Mouse (Mus musculus): ENCODE measurements around the gene Kdm2a. TPM values are rescaled to one million over a fixed set of nuclear protein-coding genes. Genes with fewer than 3 reads are reported as not detected.

Gene Kdm2a
- polyA plus RNA-seq, 1 experiment: not detected

- TF ChIP-seq POLR2A (IDR thresholded peaks at IDR 0.05; ENCODE audit: insufficient read depth, low read depth, low read length) (no peak), CTCF (IDR thresholded peaks at IDR 0.05; ENCODE audit: insufficient read depth, low read depth, low read length) (no peak)
- Histone ChIP-seq H3K27ac (ENCODE audit: insufficient read depth, low read depth, low read length) (no peak within 1 kb of the TSS), H3K4me3 (ENCODE audit: insufficient read depth, low read depth, low read length) (peak within 1 kb of the TSS; percentile 47), H3K4me1 (ENCODE audit: control insufficient read depth, insufficient read depth, low read length) (peaks cover 15% of the 10 kb centered on the region)
- 16% methylated on average over 46 of the region's 46 CpGs for WGBS
Observed at GRCm38 (mm10) chr19:4268566-4269361, 129.3 kb downstream of the Kdm2a start, which contains the start of gene Ssh3. Gene Ssh3, minus strand, starts transcription at chr19:4269180.

- WGBS: 74% methylated on average over 4 of the region's 4 CpGs
- Histone ChIP-seq H3K4me3 (ENCODE audit: insufficient read depth, low read depth, low read length) (no peak overlapping the region), H3K4me1 (ENCODE audit: control insufficient read depth, insufficient read depth, low read length) (peaks cover 21% of the 10 kb centered on the region), H3K27ac (ENCODE audit: insufficient read depth, low read depth, low read length) (no peak overlapping the region)
- TF ChIP-seq POLR2A (IDR thresholded peaks at IDR 0.05; ENCODE audit: insufficient read depth, low read depth, low read length): no peak
- TF ChIP-seq CTCF (IDR thresholded peaks at IDR 0.05; ENCODE audit: insufficient read depth, low read depth, low read length): no peak
Observed at GRCm38 (mm10) chr19:4265956-4266355, 132.1 kb downstream of the Kdm2a start.

Other genes with a start within 250 kb of the Kdm2a start
- gene Coro1b, start 249.7 kb downstream of the Kdm2a start, polyA plus RNA-seq (2012; ENCODE audit: insufficient read depth, insufficient read length, low replicate concordance, missing spikeins): not detected in 2 replicates
- gene Ptprcap, start 244.7 kb downstream of the Kdm2a start, polyA plus RNA-seq (2012; ENCODE audit: insufficient read depth, insufficient read length, low replicate concordance, missing spikeins): 485 TPM in 1 of 2 replicates, not detected in the other
- gene Rps6kb2, start 234.9 kb downstream of the Kdm2a start, polyA plus RNA-seq (2012; ENCODE audit: insufficient read depth, insufficient read length, low replicate concordance, missing spikeins): not detected in 2 replicates
- gene Carns1, start 222.8 kb downstream of the Kdm2a start, polyA plus RNA-seq (2012; ENCODE audit: insufficient read depth, insufficient read length, low replicate concordance, missing spikeins): not detected in 2 replicates
- 247 TPM in 1 of 2 replicates, not detected in the other for gene Tbc1d10c, start 207.0 kb downstream of the Kdm2a start, polyA plus RNA-seq (2012; ENCODE audit: insufficient read depth, insufficient read length, low replicate concordance, missing spikeins)
- gene Ppp1ca, start 206.2 kb downstream of the Kdm2a start, polyA plus RNA-seq (2012; ENCODE audit: insufficient read depth, insufficient read length, low replicate concordance, missing spikeins): 405 and 768 TPM in 2 replicates
- gene Rad9a, start 196.6 kb downstream of the Kdm2a start, polyA plus RNA-seq (2012; ENCODE audit: insufficient read depth, insufficient read length, low replicate concordance, missing spikeins): not detected in 2 replicates
- not detected in 2 replicates for gene Clcf1, start 184.0 kb downstream of the Kdm2a start, polyA plus RNA-seq (2012; ENCODE audit: insufficient read depth, insufficient read length, low replicate concordance, missing spikeins)
- not detected in 2 replicates for gene AC109138.7, start 183.9 kb downstream of the Kdm2a start, polyA plus RNA-seq (2012; ENCODE audit: insufficient read depth, insufficient read length, low replicate concordance, missing spikeins)
- not detected in 2 replicates for gene Pold4, start 166.4 kb downstream of the Kdm2a start, polyA plus RNA-seq (2012; ENCODE audit: insufficient read depth, insufficient read length, low replicate concordance, missing spikeins)
- gene Ssh3, start 129.1 kb downstream of the Kdm2a start, polyA plus RNA-seq (2012; ENCODE audit: insufficient read depth, insufficient read length, low replicate concordance, missing spikeins): not detected in 2 replicates
- not detected in 2 replicates for gene Ankrd13d, start 115.1 kb downstream of the Kdm2a start, polyA plus RNA-seq (2012; ENCODE audit: insufficient read depth, insufficient read length, low replicate concordance, missing spikeins)
- 210 TPM in 1 of 2 replicates, not detected in the other for gene Grk2, start 92.1 kb downstream of the Kdm2a start, polyA plus RNA-seq (2012; ENCODE audit: insufficient read depth, insufficient read length, low replicate concordance, missing spikeins)
- not detected in 2 replicates for gene Rhod, start 41.1 kb upstream of the Kdm2a start, polyA plus RNA-seq (2012; ENCODE audit: insufficient read depth, insufficient read length, low replicate concordance, missing spikeins)
- not detected in 2 replicates for gene Syt12, start 79.2 kb upstream of the Kdm2a start, polyA plus RNA-seq (2012; ENCODE audit: insufficient read depth, insufficient read length, low replicate concordance, missing spikeins)
- gene 2010003K11Rik, start 100.3 kb upstream of the Kdm2a start, polyA plus RNA-seq (2012; ENCODE audit: insufficient read depth, insufficient read length, low replicate concordance, missing spikeins): not detected in 2 replicates
- gene Pcx, start 112.2 kb upstream of the Kdm2a start, polyA plus RNA-seq (2012; ENCODE audit: insufficient read depth, insufficient read length, low replicate concordance, missing spikeins): not detected in 2 replicates
- not detected in 2 replicates for gene Lrfn4, start 217.4 kb upstream of the Kdm2a start, polyA plus RNA-seq (2012; ENCODE audit: insufficient read depth, insufficient read length, low replicate concordance, missing spikeins)
- gene Rce1, start 227.4 kb upstream of the Kdm2a start, polyA plus RNA-seq (2012; ENCODE audit: insufficient read depth, insufficient read length, low replicate concordance, missing spikeins): not detected in 2 replicates

Data from olfactory bulb, adult 2 months (tissue).